Comparison of ENCODE assay signal across 26 mouse cellular contexts in the genomic region with DNA sequence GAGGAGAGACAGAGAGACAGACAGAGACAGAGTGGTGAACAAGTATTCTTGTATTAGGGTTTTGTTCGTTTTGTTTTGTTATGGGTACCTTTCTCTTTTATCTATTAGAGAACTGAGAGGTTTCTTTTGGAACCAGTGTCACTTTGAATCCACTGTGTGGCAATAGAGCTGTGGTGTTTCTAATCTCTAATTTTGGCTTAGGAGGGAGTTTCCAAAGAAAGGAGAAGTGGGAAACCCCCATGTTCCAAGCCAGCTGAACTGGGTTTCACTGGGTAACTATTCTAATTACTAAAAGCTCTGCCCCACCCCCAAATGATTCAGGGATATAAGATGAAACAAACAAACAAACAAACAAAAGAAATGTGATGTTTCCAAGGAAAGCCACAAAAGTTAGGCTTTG.
DNase-seq lines count a peak whose midpoint lies in the region; ATAC-seq and TF ChIP-seq lines count a peak whose summit lies in the region.
"Had no signal": no experiment of that assay in that cellular context is flagged by ENCODE, and none has a peak within 500 bp of the region (broad histone marks: within the 10 kb centered on the region; RNA-seq: fewer than 3 reads in every experiment).

No protein-coding gene starts in this region.

- peak; percentile 87 for DNase-seq in heart, adult 11 months
- no peak for DNase-seq in heart, postnatal 25 days (ENCODE audit: low spot score)
- DNase-seq in stomach, postnatal 0 days (ENCODE audit: low spot score): no peak
- no peak for DNase-seq in urinary bladder, postnatal 36 days (ENCODE audit: low spot score in 2 of 2)
- no peak for DNase-seq in embryonic facial prominence, embryonic 10.5 days (ENCODE audit: low spot score)
- no peak for DNase-seq in heart, embryonic 10.5 days (ENCODE audit: low spot score)
- DNase-seq: adrenal gland, adult 8-10 months; cerebellum, adult 2 months; cerebellum, postnatal 36 days; forebrain, postnatal 0 days; gastrocnemius, postnatal 25 days; kidney, adult 18-20 months; layer of hippocampus, adult 9-11 months; liver, embryonic 13.5 days; lung, embryonic 14.5 days; lung, postnatal 4 days had no signal

- H3K4me1 ChIP-seq in stomach, postnatal 0 days (replicated peaks; ENCODE audit: control insufficient read depth, insufficient read depth): no peaks in the 10 kb centered on the region
- H3K4me1 ChIP-seq in embryonic facial prominence, embryonic 10.5 days: no peaks in the 10 kb centered on the region
- no peaks in the 10 kb centered on the region; the same call in 1 of the 2 replicates for H3K4me1 ChIP-seq in heart, embryonic 10.5 days
- H3K4me1 ChIP-seq: hindbrain, embryonic 10.5 days; liver, embryonic 13.5 days; neural tube, embryonic 15.5 days had no signal

- ATAC-seq in activated CD4-positive, CD25-positive, alpha-beta regulatory T cell, adult 4 months: peak; percentile 52
- peak; percentile 89 for ATAC-seq in megakaryocyte, adult 5-6 weeks (ENCODE audit: poor library complexity, severe bottlenecking)
- no peak for ATAC-seq in stomach, postnatal 0 days (ENCODE audit: low FRiP score, low TSS enrichment)
- ATAC-seq: forebrain, postnatal 0 days; midbrain, embryonic 16.5 days; Patski had no signal

- no peak for TF ChIP-seq EP300 in stomach, postnatal 0 days (optimal IDR thresholded peaks at IDR 0.05)

- 0 out of 2 replicates have a peak overlapping the region, but pooled peaks have one; percentile 26 for H3K27ac ChIP-seq in stomach, postnatal 0 days (replicated peaks)
- H3K27ac ChIP-seq in embryonic facial prominence, embryonic 10.5 days (replicated peaks): no peak overlapping the region
- no peak overlapping the region for H3K27ac ChIP-seq in heart, embryonic 10.5 days
- H3K27ac ChIP-seq: forebrain, embryonic 10.5 days; heart, embryonic 15.5 days; hindbrain, embryonic 10.5 days; kidney, postnatal 0 days; liver, embryonic 13.5 days; midbrain, embryonic 10.5 days; neural tube, embryonic 15.5 days had no signal

- no peaks in the 10 kb centered on the region for H3K27me3 ChIP-seq in stomach, postnatal 0 days (ENCODE audit: control insufficient read depth, insufficient read depth, low read length)
- no peaks in the 10 kb centered on the region; the same call in 1 of the 2 replicates for H3K27me3 ChIP-seq in embryonic facial prominence, embryonic 10.5 days (replicated peaks; ENCODE audit: low read depth, poor library complexity, severe bottlenecking)
- no peaks in the 10 kb centered on the region for H3K27me3 ChIP-seq in heart, embryonic 10.5 days (ENCODE audit: insufficient read depth, poor library complexity, severe bottlenecking)
- H3K27me3 ChIP-seq: heart, embryonic 15.5 days; liver, embryonic 13.5 days; neural tube, embryonic 15.5 days; Patski had no signal

- H3K4me3 ChIP-seq in stomach, postnatal 0 days (ENCODE audit: low read depth, low read length): no peak overlapping the region
- H3K4me3 ChIP-seq in embryonic facial prominence, embryonic 10.5 days: no peak overlapping the region
- H3K4me3 ChIP-seq in heart, embryonic 10.5 days: no peak overlapping the region
- H3K4me3 ChIP-seq: forebrain, embryonic 10.5 days; heart, embryonic 15.5 days; hindbrain, embryonic 10.5 days; liver, embryonic 13.5 days; midbrain, embryonic 10.5 days; neural tube, embryonic 15.5 days had no signal

- no peaks in the 10 kb centered on the region for H3K36me3 ChIP-seq in stomach, postnatal 0 days (ENCODE audit: control insufficient read depth, insufficient read depth, low read length)
- H3K36me3 ChIP-seq in embryonic facial prominence, embryonic 10.5 days (replicated peaks): no peaks in the 10 kb centered on the region
- peaks cover 2% of the 10 kb centered on the region; the same call in 1 of the 2 replicates for H3K36me3 ChIP-seq in heart, embryonic 10.5 days
- H3K36me3 ChIP-seq: forebrain, embryonic 10.5 days; heart, embryonic 15.5 days; hindbrain, embryonic 10.5 days; liver, embryonic 13.5 days; midbrain, embryonic 10.5 days; neural tube, embryonic 15.5 days had no signal

- intact Hi-C loops in heart, postnatal 25 days (cut with DNase I): no loop called here

- WGBS in stomach, postnatal 0 days: 73% methylated on average over 1 of the region's 1 CpGs
- 75% methylated on average over 1 of the region's 1 CpGs for WGBS in embryonic facial prominence, embryonic 10.5 days
- WGBS in heart, embryonic 10.5 days: 72% methylated on average over 1 of the region's 1 CpGs

- no peaks in the 10 kb centered on the region for H3K9me3 ChIP-seq in stomach, postnatal 0 days (ENCODE audit: control insufficient read depth, low read length)
- no peaks in the 10 kb centered on the region for H3K9me3 ChIP-seq in embryonic facial prominence, embryonic 10.5 days
- no peaks in the 10 kb centered on the region for H3K9me3 ChIP-seq in heart, embryonic 10.5 days
- H3K9me3 ChIP-seq: forebrain, embryonic 10.5 days; heart, embryonic 15.5 days; hindbrain, embryonic 10.5 days; liver, embryonic 13.5 days; midbrain, embryonic 10.5 days; neural tube, embryonic 15.5 days had no signal

- H3K9ac ChIP-seq in stomach, postnatal 0 days (ENCODE audit: low read length): no peak overlapping the region
- H3K9ac ChIP-seq: forebrain, postnatal 0 days; heart, embryonic 15.5 days; liver, embryonic 13.5 days; lung, embryonic 14.5 days; neural tube, embryonic 15.5 days had no signal

- 0 out of 2 replicates have a peak, but pooled peaks have one; percentile 9 for TF ChIP-seq CTCF in stomach, postnatal 0 days (IDR thresholded peaks at IDR 0.05; ENCODE audit: low read depth)

- no peak overlapping the region for H3K4me2 ChIP-seq in stomach, postnatal 0 days (replicated peaks; ENCODE audit: low read depth)
- H3K4me2 ChIP-seq: heart, embryonic 15.5 days; liver, embryonic 13.5 days; lung, embryonic 14.5 days; neural tube, embryonic 15.5 days had no signal
